In the genomic region with DNA sequence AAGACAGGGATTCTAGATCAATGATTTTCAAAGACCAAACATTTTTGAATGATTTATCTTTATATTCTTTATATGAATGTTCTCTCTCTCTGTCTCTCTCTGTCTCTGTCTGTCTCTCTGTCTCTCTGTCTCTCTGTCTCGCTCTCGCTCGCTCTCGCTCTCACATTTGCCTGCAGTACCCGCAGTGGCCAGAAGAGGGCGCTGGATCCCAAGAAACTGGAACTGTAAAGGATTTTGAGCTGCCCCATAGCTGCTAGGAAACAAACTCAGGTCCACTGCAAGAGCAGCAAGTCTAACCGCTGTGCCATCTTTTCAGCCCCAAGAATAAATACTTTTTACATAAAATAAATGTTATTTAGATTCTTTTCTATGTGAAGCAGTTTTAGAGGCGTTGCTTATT, we compare ENCODE assay signal across 9 mouse cellular contexts.
DNase-seq lines count a peak whose midpoint lies in the region; ATAC-seq and TF ChIP-seq lines count a peak whose summit lies in the region.
"Had no signal": no experiment of that assay in that cellular context is flagged by ENCODE, and none has a peak within 500 bp of the region (broad histone marks: within the 10 kb centered on the region; RNA-seq: fewer than 3 reads in every experiment).

No protein-coding gene starts in this region.

- H3K27me3 ChIP-seq in forebrain, postnatal 0 days (ENCODE audit: insufficient read depth, low read length) = no peaks in the 10 kb centered on the region
- no peaks in the 10 kb centered on the region for H3K27me3 ChIP-seq in forebrain, embryonic 16.5 days (replicated peaks; ENCODE audit: control insufficient read depth, insufficient read depth, low read length)
- no peaks in the 10 kb centered on the region for H3K27me3 ChIP-seq in midbrain, embryonic 14.5 days (ENCODE audit: control insufficient read depth, insufficient read depth, low read length)
- no peaks in the 10 kb centered on the region for H3K27me3 ChIP-seq in midbrain, embryonic 16.5 days (ENCODE audit: control insufficient read depth, insufficient read depth, low read depth, low read length)

- H3K4me1 ChIP-seq in forebrain, postnatal 0 days (ENCODE audit: insufficient read depth) = no peaks in the 10 kb centered on the region
- no peaks in the 10 kb centered on the region for H3K4me1 ChIP-seq in forebrain, embryonic 16.5 days (replicated peaks; ENCODE audit: control insufficient read depth, insufficient read depth, low read length)
- no peaks in the 10 kb centered on the region for H3K4me1 ChIP-seq in midbrain, embryonic 14.5 days (ENCODE audit: control insufficient read depth, insufficient read depth, low read length)
- no peaks in the 10 kb centered on the region for H3K4me1 ChIP-seq in midbrain, embryonic 16.5 days (ENCODE audit: control insufficient read depth, insufficient read depth, low read length)
- H3K4me1 ChIP-seq in embryonic fibroblast, embryonic 13.5 days (ENCODE audit: control insufficient read depth, insufficient read depth, low read length) = no peaks in the 10 kb centered on the region

- no peak overlapping the region for H3K9ac ChIP-seq in forebrain, postnatal 0 days
- H3K9ac ChIP-seq in forebrain, embryonic 16.5 days (replicated peaks; ENCODE audit: low read depth, low read length) = no peak overlapping the region
- no peak overlapping the region for H3K9ac ChIP-seq in midbrain, embryonic 14.5 days (replicated peaks; ENCODE audit: low read length)
- H3K9ac ChIP-seq in midbrain, embryonic 16.5 days (ENCODE audit: low read depth, low read length) = no peak overlapping the region

- peak; percentile 61 for TF ChIP-seq CTCF in forebrain, postnatal 0 days (IDR thresholded peaks at IDR 0.05; ENCODE audit: low read depth)
- peak; percentile 22; the same call in 1 of the 2 replicates for TF ChIP-seq CTCF in embryonic fibroblast, embryonic 13.5 days (IDR thresholded peaks at IDR 0.05; ENCODE audit: borderline replicate concordance, insufficient read depth, low read length)

- DNase-seq in forebrain, postnatal 0 days = peak; percentile 4
- peak; percentile 30 for DNase-seq in midbrain, embryonic 14.5 days
- DNase-seq in adrenal gland, postnatal 14 days = peak; percentile 62
- DNase-seq in lung, postnatal 10 days = peak; percentile 19

- 44% methylated on average over 8 of the region's 8 CpGs for WGBS in forebrain, postnatal 0 days
- 30% methylated on average over 8 of the region's 8 CpGs for WGBS in forebrain, embryonic 16.5 days
- 34% methylated on average over 8 of the region's 8 CpGs for WGBS in midbrain, embryonic 14.5 days
- WGBS in midbrain, embryonic 16.5 days = 37% methylated on average over 8 of the region's 8 CpGs

- no peak overlapping the region for H3K4me2 ChIP-seq in forebrain, postnatal 0 days (ENCODE audit: low read depth)
- no peak overlapping the region for H3K4me2 ChIP-seq in forebrain, embryonic 16.5 days (ENCODE audit: low read length)
- no peak overlapping the region for H3K4me2 ChIP-seq in midbrain, embryonic 14.5 days (ENCODE audit: low read length)
- H3K4me2 ChIP-seq in midbrain, embryonic 16.5 days (ENCODE audit: low read length) = no peak overlapping the region

- H3K9me3 ChIP-seq in forebrain, postnatal 0 days (ENCODE audit: low read length) = no peaks in the 10 kb centered on the region
- no peaks in the 10 kb centered on the region for H3K9me3 ChIP-seq in forebrain, embryonic 16.5 days (ENCODE audit: control insufficient read depth, low read length)
- no peaks in the 10 kb centered on the region for H3K9me3 ChIP-seq in midbrain, embryonic 14.5 days (ENCODE audit: control insufficient read depth, low read length)
- H3K9me3 ChIP-seq in midbrain, embryonic 16.5 days (replicated peaks; ENCODE audit: control insufficient read depth, low read length, poor library complexity, severe bottlenecking) = no peaks in the 10 kb centered on the region

- no peak for ATAC-seq in forebrain, postnatal 0 days
- ATAC-seq in forebrain, embryonic 16.5 days = no peak
- ATAC-seq in midbrain, embryonic 14.5 days (ENCODE audit: low FRiP score, low TSS enrichment) = no peak
- ATAC-seq in midbrain, embryonic 16.5 days = no peak
- no peak for ATAC-seq in erythroid progenitor cell, adult 5-6 weeks (replicated peaks; ENCODE audit: low FRiP score, poor library complexity, severe bottlenecking)

- H3K4me3 ChIP-seq in forebrain, postnatal 0 days (ENCODE audit: low read depth, low read length) = no peak overlapping the region
- no peak overlapping the region for H3K4me3 ChIP-seq in forebrain, embryonic 16.5 days (replicated peaks; ENCODE audit: low read length)
- H3K4me3 ChIP-seq in midbrain, embryonic 14.5 days (replicated peaks; ENCODE audit: low read depth, low read length) = no peak overlapping the region
- H3K4me3 ChIP-seq in midbrain, embryonic 16.5 days (ENCODE audit: low read depth, low read length) = no peak overlapping the region
- H3K4me3 ChIP-seq in embryonic fibroblast, embryonic 13.5 days (ENCODE audit: insufficient read depth, low read length) = no peak overlapping the region
- H3K4me3 ChIP-seq: myocyte had no signal

- no peak for TF ChIP-seq POLR2A in embryonic fibroblast, embryonic 13.5 days (IDR thresholded peaks at IDR 0.05; ENCODE audit: low read depth, low read length)

- no peaks in the 10 kb centered on the region for H3K36me3 ChIP-seq in forebrain, postnatal 0 days (ENCODE audit: insufficient read depth)
- no peaks in the 10 kb centered on the region for H3K36me3 ChIP-seq in forebrain, embryonic 16.5 days (ENCODE audit: control insufficient read depth, insufficient read depth)
- H3K36me3 ChIP-seq in midbrain, embryonic 14.5 days (ENCODE audit: control insufficient read depth, insufficient read depth, low read length) = no peaks in the 10 kb centered on the region
- H3K36me3 ChIP-seq in midbrain, embryonic 16.5 days (ENCODE audit: control insufficient read depth, insufficient read depth, low read length) = no peaks in the 10 kb centered on the region

- H3K27ac ChIP-seq in forebrain, postnatal 0 days (ENCODE audit: low read depth, low read length) = no peak overlapping the region
- H3K27ac ChIP-seq in forebrain, embryonic 16.5 days (ENCODE audit: low read length) = no peak overlapping the region
- H3K27ac ChIP-seq in midbrain, embryonic 14.5 days (replicated peaks; ENCODE audit: low read depth, low read length) = no peak overlapping the region
- no peak overlapping the region for H3K27ac ChIP-seq in midbrain, embryonic 16.5 days (ENCODE audit: low read length)
- H3K27ac ChIP-seq in embryonic fibroblast, embryonic 13.5 days (ENCODE audit: insufficient read depth, low read length) = no peak overlapping the region

Comparison
In these comparisons a context has a peak if more than half of its experiments do, and no peak if none do; other contexts are left out.
1. DNase-seq: peak in every context shown above with its lines; median percentile 62 in adrenal gland, postnatal 14 days; 30 in midbrain, embryonic 14.5 days; 19 in lung, postnatal 10 days; 4 in forebrain, postnatal 0 days.